Mouse (Mus musculus) hindbrain, embryonic 13.5 days (tissue): ENCODE data around the gene Smg5. TPM values are rescaled to one million over a fixed set of nuclear protein-coding genes. Genes with fewer than 3 reads are reported as not detected.
A peak's percentile ranks its signal among the peaks of the same experiment; 100 is the strongest.

Source experiments
- ATAC-seq: fragments of 200-750 bp; cut with Nextera tagmentation; 2 replicates; pipeline ENCODE4 v1.8.0; 2017; ENCODE audit warnings: moderate TSS enrichment; ENCODE audit not compliant: low FRiP score
- H3K27ac ChIP-seq: fragments of 300-500 bp; sonication (generic); 2 replicates; pipeline ENCODE4 v1.5.1; 2015; ENCODE audit warnings: inconsistent platforms, mild to moderate bottlenecking, moderate library complexity
- H3K27me3 ChIP-seq: fragments of 300-500 bp; sonication (generic); 2 replicates; pipeline ENCODE4 v1.6.1; 2015; ENCODE audit warnings: mild to moderate bottlenecking, inconsistent platforms
- H3K36me3 ChIP-seq: fragments of 300-500 bp; sonication (generic); 2 replicates; pipeline ENCODE4 v1.6.1; 2015; ENCODE audit warnings: mild to moderate bottlenecking, inconsistent platforms
- H3K4me1 ChIP-seq: fragments of 300-500 bp; sonication (generic); replicated peaks from 2 replicates; pipeline ENCODE4 v1.6.1; 2015; ENCODE audit warnings: inconsistent platforms
- H3K4me2 ChIP-seq: fragments of 300-500 bp; sonication (generic); 2 replicates; pipeline ENCODE4 v1.6.1; 2015; ENCODE audit warnings: inconsistent platforms, mild to moderate bottlenecking, moderate library complexity
- H3K4me3 ChIP-seq: fragments of 300-500 bp; sonication (generic); 2 replicates; pipeline ENCODE4 v1.5.1; 2015; ENCODE audit warnings: mild to moderate bottlenecking, inconsistent platforms
- H3K9ac ChIP-seq: fragments of 300-500 bp; sonication (generic); 2 replicates; pipeline ENCODE4 v1.6.1; 2015; ENCODE audit warnings: mild to moderate bottlenecking, inconsistent platforms
- H3K9me3 ChIP-seq: fragments of 300-500 bp; sonication (generic); 2 replicates; pipeline ENCODE4 v1.6.1; 2016; ENCODE audit warnings: inconsistent platforms
- WGBS: fragments of 180-500 bp; shearing (Covaris S2); methylation state at CpG from one replicate; pipeline ENCODE4 v1.1.7; 2015; 5-methylcytosine and 5-hydroxymethylcytosine counted together
- polyA plus RNA-seq: library from polyadenylated mRNA; unstranded; fragments of >200 nt; fragmentation: Nextera tagmentation; extraction: Ambion mirVana; gene quantifications from 2 replicates; pipeline ENCODE4 v1.2.1, GENCODE M21; 2015

Smg5 gene
- polyA plus RNA-seq, 1 experiment from 2014 or later = 66.2 TPM

DNA sequence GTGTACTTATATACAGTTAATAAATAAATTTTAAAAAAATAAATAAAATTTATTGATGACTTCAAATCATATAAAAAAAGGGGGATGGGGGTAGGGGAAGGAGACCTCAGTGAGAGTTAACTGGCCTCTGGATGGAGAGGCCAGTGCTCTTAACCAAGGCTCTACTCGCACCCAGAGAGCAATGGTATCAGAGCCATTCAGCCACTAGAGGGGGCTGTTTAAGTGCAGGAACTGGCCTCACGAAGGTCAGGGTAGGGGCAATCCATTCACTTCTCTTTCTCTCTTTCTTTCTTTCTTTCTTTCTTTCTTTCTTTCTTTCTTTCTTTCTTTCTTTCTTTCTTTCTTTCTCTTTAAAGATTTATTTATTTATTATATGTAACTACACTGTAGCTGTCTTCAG lies 4.8 kb upstream of the Smg5 start:
- Histone ChIP-seq H3K4me2 (no peak overlapping the region), H3K9me3 (no peaks in the 10 kb centered on the region), H3K4me3 (no peak overlapping the region), H3K27me3 (no peaks in the 10 kb centered on the region), H3K9ac (no peak overlapping the region), H3K27ac (no peak overlapping the region), H3K36me3 (peaks cover 25% of the 10 kb centered on the region), H3K4me1 (peaks cover 11% of the 10 kb centered on the region)
- WGBS = 29% methylated on average over 2 of the region's 2 CpGs
- ATAC-seq = no peak

DNA sequence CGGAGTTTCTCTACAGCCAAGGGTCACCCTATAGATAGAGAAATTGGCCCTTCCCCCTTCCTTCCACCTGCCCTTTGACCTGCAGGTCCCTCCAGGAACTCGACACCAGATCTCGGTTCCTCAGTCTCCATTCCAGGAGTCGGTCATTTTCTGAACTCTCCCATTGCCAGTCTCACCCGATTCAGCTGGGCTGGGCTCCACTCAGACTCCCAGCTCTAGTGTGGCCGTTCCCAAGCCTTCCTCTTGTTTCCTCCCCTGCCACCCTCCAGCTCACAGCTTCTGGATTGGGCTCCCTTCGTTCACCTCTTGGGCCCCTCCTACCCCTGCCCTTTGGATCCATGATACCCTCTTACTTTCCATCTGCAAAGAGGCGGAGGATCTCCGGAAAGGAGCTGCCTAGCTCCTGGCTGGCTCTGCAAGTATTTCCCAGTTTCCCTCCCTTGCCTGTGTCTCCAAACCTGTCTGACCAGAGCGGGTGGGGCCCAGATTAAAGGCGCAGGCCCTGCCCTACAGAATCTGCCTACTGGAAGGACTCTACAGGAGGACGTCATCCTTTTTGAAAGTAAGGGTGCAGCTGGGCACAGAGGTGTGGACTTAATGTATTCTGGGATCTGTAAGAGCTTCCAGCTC lies 1.9 kb upstream of the Smg5 start:
- Histone ChIP-seq H3K9me3 (no peaks in the 10 kb centered on the region), H3K27ac (no peak overlapping the region), H3K4me1 (peaks cover 31% of the 10 kb centered on the region), H3K9ac (0 out of 2 replicates have a peak overlapping the region, but pooled peaks have one; percentile 6), H3K36me3 (peaks cover 8% of the 10 kb centered on the region), H3K4me2 (no peak overlapping the region), H3K27me3 (no peaks in the 10 kb centered on the region), H3K4me3 (no peak overlapping the region)
- 60% methylated on average over 12 of the region's 12 CpGs for WGBS
- ATAC-seq = no peak

DNA sequence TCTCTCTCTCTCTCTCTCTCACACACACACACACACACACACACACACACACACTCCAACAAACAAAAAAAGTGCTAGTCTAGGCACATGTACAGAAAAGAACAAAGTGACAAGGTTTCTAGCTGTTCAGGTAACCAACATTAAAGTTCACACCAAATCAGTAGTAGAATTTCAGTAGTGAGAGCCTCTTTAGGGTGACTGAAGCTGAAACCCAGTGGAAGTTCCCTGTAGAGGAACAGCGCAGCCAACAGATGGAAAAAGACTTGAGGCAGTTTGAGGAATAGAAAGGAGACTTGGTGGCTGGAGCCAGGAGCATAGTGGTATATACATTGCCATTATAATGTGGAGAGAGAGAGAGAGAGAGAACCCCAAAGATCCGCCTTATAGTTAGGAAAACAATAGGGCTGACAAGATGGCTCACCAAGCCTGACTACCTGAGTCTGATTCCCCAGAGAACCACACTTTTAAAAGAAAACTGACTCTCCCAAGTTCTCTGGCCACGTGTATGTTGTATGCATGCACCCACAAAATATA lies 1.1 kb upstream of the Smg5 start:
- H3K4me1 ChIP-seq = peaks cover 33% of the 10 kb centered on the region
- ATAC-seq = no peak
- WGBS = 33% methylated on average over 3 of the region's 3 CpGs
- peak overlapping the region; percentile 90 for H3K9ac ChIP-seq
- peak overlapping the region; percentile 76 for H3K4me2 ChIP-seq
- H3K9me3 ChIP-seq = no peaks in the 10 kb centered on the region
- H3K36me3 ChIP-seq = no peaks in the 10 kb centered on the region
- H3K27ac ChIP-seq = no peak overlapping the region
- H3K27me3 ChIP-seq = no peaks in the 10 kb centered on the region
- peak overlapping the region; percentile 72 for H3K4me3 ChIP-seq

DNA sequence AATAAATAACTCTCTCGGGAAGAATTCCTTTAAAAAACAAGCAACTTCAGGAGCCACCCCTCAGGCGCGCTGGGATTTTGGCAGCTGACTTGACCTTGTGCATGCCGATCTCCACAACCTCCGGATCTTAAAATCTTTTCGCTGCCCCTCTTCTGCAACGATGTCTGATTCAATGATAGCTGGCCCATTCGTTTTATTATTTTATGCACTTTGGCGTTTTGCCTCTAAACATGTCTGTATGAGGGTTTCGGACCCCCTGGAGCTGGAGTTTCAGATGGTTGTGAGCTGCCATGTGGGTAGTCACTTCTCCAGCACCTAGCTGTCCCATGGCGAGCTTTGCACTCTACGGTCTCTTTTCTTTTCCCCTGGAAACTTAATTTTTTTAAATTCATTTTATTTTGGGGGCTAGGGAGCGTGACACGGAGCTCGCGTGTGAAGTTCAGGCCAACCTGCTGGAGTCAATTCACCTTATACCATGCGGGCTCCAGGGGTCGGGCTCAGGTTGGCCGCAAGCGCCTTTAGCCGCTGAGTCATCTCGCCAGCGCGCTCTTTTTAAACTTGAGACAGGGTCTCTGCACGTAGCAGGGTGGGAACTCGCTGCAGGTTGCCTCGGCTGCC lies 515 bp upstream of the Smg5 start:
- peak overlapping the region; percentile 72 for H3K4me3 ChIP-seq
- peak overlapping the region; percentile 97 for H3K27ac ChIP-seq
- H3K4me1 ChIP-seq = peaks cover 33% of the 10 kb centered on the region
- H3K9ac ChIP-seq = peak overlapping the region; percentile 90
- no peaks in the 10 kb centered on the region for H3K36me3 ChIP-seq
- no peaks in the 10 kb centered on the region for H3K9me3 ChIP-seq
- H3K27me3 ChIP-seq = no peaks in the 10 kb centered on the region
- peak; percentile 67 for ATAC-seq
- H3K4me2 ChIP-seq = peak overlapping the region; percentile 76
- WGBS = 1% methylated on average over 27 of the region's 27 CpGs

DNA sequence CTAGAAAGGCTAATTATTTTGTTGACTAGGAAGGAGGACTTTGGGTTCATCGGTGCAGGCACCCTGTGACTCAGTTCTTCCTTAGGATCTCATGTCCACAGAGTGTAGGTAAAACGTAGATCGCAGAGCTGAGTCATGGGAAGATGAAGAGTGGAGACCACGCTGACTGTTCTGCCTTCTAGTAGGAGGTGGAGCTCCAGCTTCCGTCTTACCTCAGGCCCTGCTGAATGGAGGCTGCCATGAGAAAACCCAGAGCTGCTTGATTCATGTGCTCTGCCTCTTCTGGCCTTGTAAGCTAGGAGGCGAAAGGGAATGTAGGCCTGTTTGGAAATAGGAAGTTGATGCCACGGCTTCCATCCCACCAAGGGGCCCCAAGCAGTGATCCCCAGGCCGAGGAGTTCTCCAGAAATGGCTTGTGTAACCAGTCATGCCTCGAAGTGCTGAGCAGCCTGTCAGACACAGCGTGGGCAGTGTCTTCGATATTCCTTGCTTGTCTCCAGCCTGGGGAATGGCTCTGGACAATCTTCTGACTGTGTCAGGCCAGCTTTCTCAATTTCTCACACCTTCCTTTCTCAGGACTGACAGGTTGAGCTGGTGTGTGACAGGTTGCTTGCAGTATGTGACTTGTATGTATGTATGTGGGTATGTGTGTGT lies 1.4 kb downstream of the Smg5 start:
- no peaks in the 10 kb centered on the region for H3K9me3 ChIP-seq
- H3K36me3 ChIP-seq = peaks cover 11% of the 10 kb centered on the region
- peak overlapping the region; percentile 72 for H3K4me3 ChIP-seq
- H3K4me1 ChIP-seq = peaks cover 33% of the 10 kb centered on the region
- 88% methylated on average over 11 of the region's 11 CpGs for WGBS
- no peaks in the 10 kb centered on the region for H3K27me3 ChIP-seq
- ATAC-seq = no peak
- no peak overlapping the region for H3K27ac ChIP-seq
- peak overlapping the region; percentile 56 for H3K9ac ChIP-seq
- peak overlapping the region; percentile 73 for H3K4me2 ChIP-seq

DNA sequence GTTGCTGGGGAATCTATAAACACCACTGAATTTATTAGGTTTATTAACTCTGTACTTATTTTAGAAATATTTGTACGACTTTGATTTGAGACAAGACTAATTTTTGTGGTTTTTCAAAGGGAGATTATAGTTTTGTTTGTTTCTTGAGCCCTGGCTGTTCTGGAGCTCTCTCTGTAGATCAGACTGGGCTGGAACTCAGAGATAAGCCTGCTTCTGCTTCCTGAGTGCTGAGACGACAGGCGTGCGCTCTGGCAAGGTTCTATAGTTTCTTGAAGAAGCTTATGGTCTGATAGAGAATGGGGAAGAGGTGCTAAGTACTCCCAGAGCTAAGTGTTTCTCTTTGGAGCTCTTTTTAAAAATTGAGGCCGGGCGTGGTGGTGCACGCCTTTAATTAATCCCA lies 2.3 kb downstream of the Smg5 start:
- Histone ChIP-seq H3K9me3 (no peaks in the 10 kb centered on the region), H3K27me3 (no peaks in the 10 kb centered on the region), H3K4me1 (peaks cover 33% of the 10 kb centered on the region), H3K27ac (no peak overlapping the region), H3K4me2 (no peak overlapping the region), H3K9ac (no peak overlapping the region), H3K36me3 (peaks cover 19% of the 10 kb centered on the region), H3K4me3 (no peak overlapping the region)
- WGBS = 92% methylated on average over 7 of the region's 7 CpGs
- ATAC-seq = no peak

DNA sequence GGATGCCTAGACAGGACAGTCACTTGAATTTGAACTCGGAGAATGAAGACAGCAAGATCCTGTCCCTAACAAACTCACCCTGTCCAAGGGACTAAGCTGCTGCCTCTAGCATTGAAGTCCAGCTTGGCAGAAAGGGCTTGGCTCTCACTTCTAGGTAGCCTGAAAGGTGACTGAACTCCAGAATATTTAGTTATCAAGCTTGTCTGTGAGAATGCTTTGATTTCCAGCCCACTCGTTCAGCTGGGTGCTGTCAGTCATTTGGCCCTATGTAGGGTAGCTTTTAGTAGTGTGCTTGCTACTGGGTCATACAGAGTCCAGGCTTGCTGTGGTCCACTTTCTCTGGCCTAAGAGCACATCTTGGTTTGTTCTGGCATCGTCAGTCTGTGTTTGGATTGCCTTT lies 2.9 kb downstream of the Smg5 start:
- 82% methylated on average over 3 of the region's 3 CpGs for WGBS
- H3K27me3 ChIP-seq = no peaks in the 10 kb centered on the region
- peaks cover 26% of the 10 kb centered on the region for H3K36me3 ChIP-seq
- H3K9me3 ChIP-seq = no peaks in the 10 kb centered on the region
- no peak overlapping the region for H3K9ac ChIP-seq
- H3K27ac ChIP-seq = no peak overlapping the region
- H3K4me3 ChIP-seq = no peak overlapping the region
- ATAC-seq = no peak
- no peak overlapping the region for H3K4me2 ChIP-seq
- H3K4me1 ChIP-seq = peaks cover 33% of the 10 kb centered on the region

DNA sequence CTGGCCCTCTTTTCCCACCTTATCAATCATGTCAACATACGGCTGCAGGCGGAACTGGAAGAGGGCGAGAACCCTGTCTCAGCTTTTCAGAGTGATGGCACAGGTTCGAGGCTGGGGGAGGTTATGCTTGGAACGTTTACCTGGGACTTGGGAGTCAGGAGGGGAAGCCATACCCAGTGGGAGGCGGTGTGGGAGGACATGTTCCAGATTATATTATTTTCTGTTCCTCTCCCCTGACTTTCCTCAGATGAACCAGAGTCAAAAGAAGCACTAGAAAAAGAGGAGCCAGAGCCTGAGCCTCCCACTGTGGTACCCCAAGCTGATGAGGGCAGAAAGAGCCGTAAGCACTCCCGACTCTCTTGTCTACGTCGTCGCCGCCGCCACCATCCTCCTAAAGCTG lies 14.7 kb downstream of the Smg5 start:
- H3K9ac ChIP-seq = no peak overlapping the region
- H3K4me3 ChIP-seq = no peak overlapping the region
- 94% methylated on average over 13 of the region's 13 CpGs for WGBS
- no peaks in the 10 kb centered on the region for H3K4me1 ChIP-seq
- ATAC-seq = no peak
- no peak overlapping the region for H3K27ac ChIP-seq
- H3K9me3 ChIP-seq = no peaks in the 10 kb centered on the region
- no peak overlapping the region for H3K4me2 ChIP-seq
- no peaks in the 10 kb centered on the region for H3K27me3 ChIP-seq
- H3K36me3 ChIP-seq = peaks cover 100% of the 10 kb centered on the region

DNA sequence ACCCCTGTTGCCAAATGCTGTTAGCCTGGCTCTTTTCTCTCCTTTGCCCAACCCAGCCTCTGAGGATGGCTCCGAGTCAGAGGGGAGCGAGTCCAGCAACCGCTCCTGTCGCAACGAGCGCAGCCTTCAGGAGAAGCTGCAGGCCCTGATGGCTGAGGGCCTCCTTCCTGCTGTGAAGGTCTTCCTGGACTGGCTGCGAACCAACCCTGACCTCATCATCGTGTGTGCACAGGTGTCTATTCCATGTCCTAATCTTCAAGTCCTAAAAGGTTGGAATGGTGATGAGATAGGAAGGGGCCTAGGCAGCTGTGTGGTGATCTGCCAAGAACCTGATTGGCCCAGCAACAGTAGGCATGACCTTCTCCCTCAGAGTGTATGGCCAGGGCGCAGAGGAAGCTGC lies 16.8 kb downstream of the Smg5 start:
- Histone ChIP-seq H3K36me3 (peaks cover 99% of the 10 kb centered on the region), H3K27me3 (no peaks in the 10 kb centered on the region), H3K4me2 (no peak overlapping the region), H3K4me3 (no peak overlapping the region), H3K9ac (no peak overlapping the region), H3K4me1 (no peaks in the 10 kb centered on the region), H3K27ac (no peak overlapping the region), H3K9me3 (no peaks in the 10 kb centered on the region)
- WGBS = 93% methylated on average over 9 of the region's 9 CpGs
- no peak for ATAC-seq

DNA sequence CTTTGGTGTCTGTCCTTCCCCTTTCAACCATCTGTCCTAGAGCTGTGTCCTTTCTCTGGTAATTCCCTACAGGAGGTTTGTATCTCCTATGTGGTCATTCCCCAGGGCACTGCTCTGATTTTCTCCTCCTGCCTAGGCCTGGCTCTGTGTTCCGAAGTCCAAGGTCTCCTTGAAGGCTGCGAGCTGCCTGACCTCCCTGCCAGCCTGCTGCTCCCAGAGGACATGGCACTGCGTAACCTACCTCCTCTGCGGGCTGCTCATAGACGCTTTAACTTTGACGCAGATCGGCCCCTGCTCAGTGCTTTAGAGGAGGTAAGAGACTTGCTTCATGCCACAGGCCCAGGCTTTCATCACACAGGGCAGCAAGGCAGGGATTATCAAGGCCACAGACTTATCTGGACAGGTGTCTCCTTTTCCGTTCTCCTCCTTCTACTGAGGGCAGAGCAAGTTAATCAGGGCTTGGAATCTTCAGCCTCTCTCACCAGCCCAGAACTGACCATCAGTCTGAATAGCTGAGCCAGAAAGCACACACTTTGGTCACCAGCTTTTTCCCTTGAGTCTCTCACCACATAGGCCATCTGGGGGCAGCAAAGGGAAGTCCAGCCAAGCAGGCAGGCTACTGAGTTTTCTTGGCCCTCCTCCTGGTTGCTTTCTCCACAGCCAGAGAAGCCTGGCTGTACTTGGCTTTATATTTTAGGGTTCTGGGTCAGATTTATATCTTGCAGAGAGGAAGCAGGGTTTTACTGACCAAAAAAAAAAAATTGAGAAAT lies 18.5 kb downstream of the Smg5 start:
- ATAC-seq = no peak

DNA sequence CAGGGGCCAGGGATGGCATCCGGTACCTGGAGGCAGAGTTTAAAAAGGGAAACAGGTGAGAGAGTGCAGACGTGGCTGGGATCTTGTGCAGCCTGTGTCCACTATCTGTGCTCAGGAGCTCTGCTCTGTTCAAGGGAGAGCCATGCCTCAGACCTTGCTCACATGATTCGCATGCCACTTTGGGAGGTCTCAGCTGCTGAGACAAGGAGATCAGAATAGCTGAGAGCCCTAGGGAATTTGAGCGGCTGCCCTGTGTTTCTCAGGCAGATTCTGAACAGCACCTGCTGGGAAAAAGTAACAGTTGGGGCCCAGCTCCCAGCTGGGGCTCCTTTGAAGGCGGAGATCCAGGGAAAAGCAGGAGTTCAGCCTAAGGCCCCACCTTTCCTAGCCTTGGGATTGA lies 23.5 kb downstream of the Smg5 start:
- H3K9me3 ChIP-seq = no peaks in the 10 kb centered on the region
- peaks cover 10% of the 10 kb centered on the region; the same call in 1 of the 2 replicates for H3K27me3 ChIP-seq
- no peak overlapping the region for H3K4me2 ChIP-seq
- no peak overlapping the region for H3K4me3 ChIP-seq
- H3K27ac ChIP-seq = 0 out of 2 replicates have a peak overlapping the region, but pooled peaks have one; percentile 26
- H3K4me1 ChIP-seq = peaks cover 14% of the 10 kb centered on the region
- peaks cover 89% of the 10 kb centered on the region for H3K36me3 ChIP-seq
- WGBS = 58% methylated on average over 5 of the region's 5 CpGs
- no peak for ATAC-seq
- H3K9ac ChIP-seq = no peak overlapping the region; the same call in 1 of the 2 replicates

More for the DNA sequence above, 18.5 kb downstream of the Smg5 start:
- Histone ChIP-seq H3K9me3 (no peaks in the 10 kb centered on the region), H3K4me1 (peaks cover 4% of the 10 kb centered on the region), H3K4me2 (no peak overlapping the region), H3K36me3 (peaks cover 99% of the 10 kb centered on the region), H3K9ac (no peak overlapping the region), H3K27me3 (no peaks in the 10 kb centered on the region), H3K4me3 (no peak overlapping the region), H3K27ac (no peak overlapping the region)
- 92% methylated on average over 8 of the region's 8 CpGs for WGBS

DNA sequence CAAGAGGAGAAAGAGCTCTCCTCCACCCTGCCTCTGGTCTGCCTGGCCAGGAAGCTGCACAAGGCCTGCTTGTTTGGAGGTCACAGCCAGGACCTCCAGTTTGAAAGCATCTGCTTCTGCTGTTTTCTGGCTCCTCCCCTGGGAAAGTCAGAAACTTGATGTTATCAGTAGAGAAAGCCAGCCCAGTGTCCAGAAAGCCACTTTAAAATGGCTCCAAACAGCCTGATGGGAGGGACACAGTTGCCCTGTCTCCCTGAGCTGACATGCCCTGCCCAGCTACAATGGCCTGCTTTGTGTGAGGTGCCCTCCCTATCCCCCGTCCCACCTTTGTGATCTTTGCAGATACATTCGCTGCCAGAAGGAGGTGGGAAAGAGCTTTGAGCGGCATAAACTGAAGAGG lies 23.9 kb downstream of the Smg5 start:
- WGBS = 63% methylated on average over 3 of the region's 3 CpGs
- Histone ChIP-seq H3K27ac (0 out of 2 replicates have a peak overlapping the region, but pooled peaks have one; percentile 26), H3K4me3 (no peak overlapping the region)

More for the DNA sequence above, 23.9 kb downstream of the Smg5 start:
- Histone ChIP-seq H3K9me3 (no peaks in the 10 kb centered on the region), H3K4me2 (no peak overlapping the region), H3K4me1 (peaks cover 16% of the 10 kb centered on the region), H3K9ac (no peak overlapping the region; the same call in 1 of the 2 replicates), H3K27me3 (peaks cover 13% of the 10 kb centered on the region; the same call in 1 of the 2 replicates), H3K36me3 (peaks cover 85% of the 10 kb centered on the region)
- ATAC-seq = no peak
